Mouse (Mus musculus): ENCODE results near the gene Slc25a16. TPM values are rescaled to one million over a fixed set of nuclear protein-coding genes. Genes with fewer than 3 reads are reported as not detected.

Slc25a16 gene
- total and polyA plus RNA-seq, 3 experiments, result 8.3 to 12.1 TPM; not detected in 1

DNA sequence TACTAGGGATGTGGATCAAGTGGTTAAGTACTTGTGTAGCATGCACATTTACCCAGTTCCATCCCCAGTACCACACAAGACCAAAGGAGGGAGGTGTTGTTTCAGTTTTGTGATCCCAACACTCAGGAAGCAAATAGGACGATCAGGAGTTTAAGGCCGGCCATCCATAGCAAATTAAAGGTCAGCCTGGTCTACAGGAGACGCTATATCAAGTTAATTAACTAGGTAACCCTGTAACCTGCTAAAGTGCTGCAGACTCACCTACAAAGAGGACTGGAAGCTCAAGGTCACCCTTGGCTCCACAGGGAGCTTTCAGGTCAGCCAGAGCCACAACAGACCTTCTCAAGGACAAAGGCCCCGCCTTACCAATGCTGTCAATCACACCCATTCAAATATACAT lies 23.7 kb upstream of the Slc25a16 start (continued):
- TF ChIP-seq UBTF (IDR thresholded peaks at IDR 0.05; ENCODE audit: borderline replicate concordance, insufficient read depth, low read depth, low read length), result no peak

DNA sequence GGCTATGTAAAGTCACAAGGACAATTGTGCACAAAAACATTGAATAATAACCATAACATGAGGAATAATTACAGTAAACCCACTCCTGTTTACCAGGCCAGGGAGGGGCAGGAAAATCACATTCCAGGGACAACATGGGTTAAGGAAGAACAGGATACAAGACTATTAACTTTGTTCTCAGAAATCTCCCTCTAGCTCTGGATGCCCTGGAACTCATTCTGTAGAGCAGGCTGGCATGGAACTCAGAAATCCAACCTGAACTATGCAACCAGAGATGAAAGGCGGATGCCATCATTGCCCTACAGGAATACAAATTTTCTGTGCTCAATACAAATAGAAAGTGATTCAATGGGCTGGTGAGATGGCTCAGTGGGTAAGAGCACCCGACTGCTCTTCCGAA lies 23.0 kb upstream of the Slc25a16 start:
- H3K4me1 ChIP-seq (ENCODE audit: control insufficient read depth in 1 of 2, insufficient read depth in 2 of 2, low read length in 2 of 2), result no peaks in the 10 kb centered on the region
- no peaks in the 10 kb centered on the region for H3K9me3 ChIP-seq (replicated peaks; ENCODE audit: insufficient read depth, low read length)
- no peaks in the 10 kb centered on the region for H3K36me3 ChIP-seq (ENCODE audit: control insufficient read depth in 1 of 2, insufficient read depth in 2 of 2, low read length in 2 of 2)
- DNase-seq (ENCODE audit: low read depth, low spot score), result no peak
- H3K79me2 ChIP-seq (ENCODE audit: control insufficient read depth, insufficient read depth, low read length, poor library complexity), result no peaks in the 10 kb centered on the region
- peak; percentile 61; the same call in 1 of the 2 replicates for TF ChIP-seq TBP (IDR thresholded peaks at IDR 0.05; ENCODE audit: low read depth, low read length)
- TF ChIP-seq SMC3 (IDR thresholded peaks at IDR 0.05; ENCODE audit: low read depth, low read length), result no peak
- H3K27ac ChIP-seq (ENCODE audit: control insufficient read depth, low read depth, low read length), result no peak overlapping the region
- no peak overlapping the region for H3K4me3 ChIP-seq (ENCODE audit: control insufficient read depth in 1 of 2, insufficient read depth in 1 of 2, low read depth in 2 of 2, low read length in 2 of 2)
- H3K9ac ChIP-seq (ENCODE audit: control insufficient read depth, low read depth, low read length, poor library complexity, severe bottlenecking), result no peak overlapping the region
- peaks cover 0 to 1% of the 10 kb centered on the region in 2 experiments; a peak in 3 of 4 replicates for H3K27me3 ChIP-seq (ENCODE audit: control insufficient read depth in 1 of 2, insufficient read depth in 2 of 2, low read length in 2 of 2)

DNA sequence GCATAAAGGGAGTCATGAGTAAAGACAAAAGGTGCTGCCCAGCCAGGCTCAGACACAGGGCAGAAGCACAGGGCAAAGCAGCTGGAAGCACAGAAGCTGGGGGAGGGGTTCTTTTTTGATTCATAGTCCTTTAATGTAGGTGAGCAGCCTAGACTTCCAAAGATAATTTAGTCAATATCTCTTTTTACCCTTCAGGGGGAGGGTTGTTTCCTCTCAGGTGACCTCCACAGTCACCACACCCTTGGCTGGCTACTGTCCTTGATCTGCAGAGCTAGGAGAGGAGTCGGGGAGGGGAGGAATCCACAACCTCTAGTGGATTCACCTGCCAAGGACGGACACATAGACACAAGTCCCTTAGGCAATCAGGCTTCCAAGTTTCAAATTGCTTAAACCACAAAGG lies 22.4 kb upstream of the Slc25a16 start:
- Histone ChIP-seq H3K4me1 (ENCODE audit: control insufficient read depth in 1 of 2, insufficient read depth in 2 of 2, low read length in 2 of 2) (no peaks in the 10 kb centered on the region), H3K36me3 (ENCODE audit: control insufficient read depth in 1 of 2, insufficient read depth in 2 of 2, low read length in 2 of 2) (no peaks in the 10 kb centered on the region), H3K4me3 (ENCODE audit: control insufficient read depth in 1 of 2, insufficient read depth in 1 of 2, low read depth in 2 of 2, low read length in 2 of 2) (no peak overlapping the region), H3K27ac (ENCODE audit: control insufficient read depth, low read depth, low read length) (no peak overlapping the region), H3K27me3 (ENCODE audit: control insufficient read depth in 1 of 2, insufficient read depth in 2 of 2, low read length in 2 of 2) (peaks cover 0 to 1% of the 10 kb centered on the region in 2 experiments; a peak in 3 of 4 replicates), H3K9ac (ENCODE audit: control insufficient read depth, low read depth, low read length, poor library complexity, severe bottlenecking) (no peak overlapping the region), H3K79me2 (ENCODE audit: control insufficient read depth, insufficient read depth, low read length, poor library complexity) (no peaks in the 10 kb centered on the region), H3K9me3 (replicated peaks; ENCODE audit: insufficient read depth, low read length) (no peaks in the 10 kb centered on the region)
- no peak for TF ChIP-seq USF2 (IDR thresholded peaks at IDR 0.05; ENCODE audit: borderline replicate concordance in 1 of 2, insufficient read depth in 1 of 2, low read depth in 1 of 2, low read length in 2 of 2)
- TF ChIP-seq MEF2A (IDR thresholded peaks at IDR 0.05; ENCODE audit: extremely low read depth, insufficient replicate concordance, low read depth, low read length, poor library complexity, severe bottlenecking), result no peak
- no peak for TF ChIP-seq MXI1 (IDR thresholded peaks at IDR 0.05; ENCODE audit: low read depth, low read length)
- TF ChIP-seq CHD2 (IDR thresholded peaks at IDR 0.05; ENCODE audit: low read length), result no peak
- TF ChIP-seq ELF1 (IDR thresholded peaks at IDR 0.05; ENCODE audit: low read depth, low read length), result no peak
- TF ChIP-seq TAL1 (IDR thresholded peaks at IDR 0.05; ENCODE audit: low read length), result no peak
- TF ChIP-seq ZNF384 (IDR thresholded peaks at IDR 0.05; ENCODE audit: low read depth, low read length), result no peak
- no peak for TF ChIP-seq RAD21 (IDR thresholded peaks at IDR 0.05; ENCODE audit: low read depth, low read length)
- TF ChIP-seq MAZ (IDR thresholded peaks at IDR 0.05; ENCODE audit: low read depth, low read length), result no peak
- TF ChIP-seq MAFK (IDR thresholded peaks at IDR 0.05; ENCODE audit: borderline replicate concordance, low read depth, low read length), result no peak
- TF ChIP-seq TCF12 (IDR thresholded peaks at IDR 0.05; ENCODE audit: low read depth, low read length), result no peak
- no peak for TF ChIP-seq JUND (IDR thresholded peaks at IDR 0.05; ENCODE audit: low read depth, low read length)
- no peak for TF ChIP-seq POLR2A (IDR thresholded peaks at IDR 0.05; ENCODE audit: control insufficient read depth in 1 of 2, insufficient read depth in 1 of 2, low read depth in 1 of 2, low read length in 2 of 2, poor library complexity in 1 of 2)
- TF ChIP-seq CTCF (IDR thresholded peaks at IDR 0.05 in 2 of 3, conservative IDR thresholded peaks at IDR 0.05 in 1 of 3; ENCODE audit: control insufficient read depth in 1 of 3, insufficient read depth in 1 of 3, low read depth in 2 of 3, low read length in 3 of 3, poor library complexity in 1 of 3, severe bottlenecking in 1 of 3), result no peak
- TF ChIP-seq POLR2AphosphoS5 (IDR thresholded peaks at IDR 0.05; ENCODE audit: borderline replicate concordance, low read depth, low read length), result no peak
- TF ChIP-seq KAT2A (conservative IDR thresholded peaks at IDR 0.05; ENCODE audit: low read depth, low read length), result no peak
- no peak for TF ChIP-seq ZMIZ1 (IDR thresholded peaks at IDR 0.05; ENCODE audit: low read depth, low read length)
- TF ChIP-seq BHLHE40 (IDR thresholded peaks at IDR 0.05; ENCODE audit: borderline replicate concordance, low read depth, low read length), result no peak
- no peak for TF ChIP-seq NELFE (IDR thresholded peaks at IDR 0.05; ENCODE audit: low read depth, low read length)
- DNase-seq (ENCODE audit: low read depth, low spot score), result no peak
